Mouse (Mus musculus) ES-Bruce4 (cell line): ENCODE data around the gene 1700030K09Rik.

Source experiments
- CTCF ChIP-seq: IDR thresholded peaks from one replicate; pipeline ENCODE4 v1.8.1; 2011; ENCODE audit warnings: low read depth, low read length
- EP300 ChIP-seq: IDR thresholded peaks from 2 replicates; pipeline ENCODE4 v1.6.1; 2011; ENCODE audit warnings: low read depth, low read length; ENCODE audit not compliant: insufficient read depth
- POLR2A ChIP-seq: IDR thresholded peaks from one replicate; pipeline ENCODE4 v1.8.1; 2011; ENCODE audit warnings: low read length; ENCODE audit not compliant: insufficient read depth

- TF ChIP-seq POLR2A (no peak), EP300 (no peak), CTCF (no peak)
Measured at GRCm38 (mm10) chr8:72418073-72418472, 25.6 kb upstream of the 1700030K09Rik start.
